In genomic region chr8:115114498-115114897, GRCm38 (mm10) we compare ENCODE assay signal across 19 mouse cellular contexts.
DNase-seq lines count a peak whose midpoint lies in the region; ATAC-seq and TF ChIP-seq lines count a peak whose summit lies in the region.
"Had no signal": no experiment of that assay in that cellular context is flagged by ENCODE, and none has a peak within 500 bp of the region (broad histone marks: within the 10 kb centered on the region; RNA-seq: fewer than 3 reads in every experiment).

No protein-coding gene starts in this region.

- H3K36me3 ChIP-seq in kidney, embryonic 15.5 days, result no peaks in the 10 kb centered on the region
- no peaks in the 10 kb centered on the region for H3K36me3 ChIP-seq in neural tube, embryonic 13.5 days
- H3K36me3 ChIP-seq: hindbrain, embryonic 10.5 days; hindbrain, embryonic 13.5 days had no signal

- DNase-seq in gastrocnemius, adult 2 months, result peak; percentile 37
- DNase-seq in gastrocnemius, postnatal 14 days, result no peak
- no peak for DNase-seq in kidney, postnatal 10 days
- no peak for DNase-seq in neural tube, embryonic 10.5 days (ENCODE audit: extremely low spot score, low spot score)
- DNase-seq: adrenal gland, adult 8-10 months; adrenal gland, postnatal 25 days; cerebellum, adult 18-20 months; cerebellum, adult 9-10 months; cerebellum, postnatal 14 days; forebrain, postnatal 0 days; gastrocnemius, postnatal 36 days had no signal

- peaks cover 5% of the 10 kb centered on the region; the same call in 1 of the 2 replicates for H3K4me1 ChIP-seq in kidney, embryonic 15.5 days
- H3K4me1 ChIP-seq in neural tube, embryonic 13.5 days (replicated peaks), result peaks cover 9% of the 10 kb centered on the region

- 24% methylated on average over 6 of the region's 6 CpGs for WGBS in kidney, embryonic 15.5 days
- whole genome bisulfite sequencing in neural tube, embryonic 13.5 days, result 29% methylated on average over 6 of the region's 6 CpGs

- intact Hi-C loops in gastrocnemius, adult 2 months (cut with DNase I), result no loop called here
- intact Hi-C loops in gastrocnemius, postnatal 14 days (cut with DNase I; ENCODE audit: low total_unique reads), result no loop called here

- no peak overlapping the region for H3K27ac ChIP-seq in gastrocnemius, adult 2 months
- H3K27ac ChIP-seq in kidney, embryonic 15.5 days, result no peak overlapping the region
- H3K27ac ChIP-seq in neural tube, embryonic 13.5 days (replicated peaks), result 0 out of 2 replicates have a peak overlapping the region, but pooled peaks have one; percentile 34
- H3K27ac ChIP-seq: hindbrain, embryonic 10.5 days; hindbrain, embryonic 13.5 days had no signal

- no peaks in the 10 kb centered on the region for H3K27me3 ChIP-seq in kidney, embryonic 15.5 days
- no peaks in the 10 kb centered on the region for H3K27me3 ChIP-seq in neural tube, embryonic 13.5 days

- no peaks in the 10 kb centered on the region for H3K9me3 ChIP-seq in kidney, embryonic 15.5 days (replicated peaks)
- H3K9me3 ChIP-seq in neural tube, embryonic 13.5 days, result no peaks in the 10 kb centered on the region
- H3K9me3 ChIP-seq: hindbrain, embryonic 10.5 days; hindbrain, embryonic 13.5 days had no signal

- no peak overlapping the region for H3K4me3 ChIP-seq in gastrocnemius, adult 2 months
- H3K4me3 ChIP-seq in kidney, embryonic 15.5 days (replicated peaks), result no peak overlapping the region
- H3K4me3 ChIP-seq in neural tube, embryonic 13.5 days, result no peak overlapping the region
- H3K4me3 ChIP-seq: hindbrain, embryonic 10.5 days; hindbrain, embryonic 13.5 days had no signal

- no peak overlapping the region for H3K4me2 ChIP-seq in kidney, embryonic 15.5 days
- no peak overlapping the region for H3K4me2 ChIP-seq in neural tube, embryonic 13.5 days
- H3K4me2 ChIP-seq: heart, embryonic 11.5 days; hindbrain, embryonic 13.5 days had no signal

- no peak overlapping the region for H3K9ac ChIP-seq in kidney, embryonic 15.5 days
- H3K9ac ChIP-seq in neural tube, embryonic 13.5 days, result no peak overlapping the region
- H3K9ac ChIP-seq: forebrain, postnatal 0 days; hindbrain, embryonic 13.5 days had no signal

- ATAC-seq in kidney, embryonic 15.5 days (replicated peaks; ENCODE audit: low FRiP score), result peak; percentile 79
- peak; percentile 61 for ATAC-seq in neural tube, embryonic 13.5 days (ENCODE audit: low read depth)
- ATAC-seq: activated CD4-positive, CD25-positive, alpha-beta regulatory T cell, adult 4 months; forebrain, embryonic 14.5 days; forebrain, postnatal 0 days; hindbrain, embryonic 16.5 days had no signal

- TF ChIP-seq CTCF in gastrocnemius, adult 2 months (IDR thresholded peaks at IDR 0.05), result no peak
